Mouse (Mus musculus) frontal cortex, postnatal 14 days (tissue): ENCODE results near the gene Cep78.

Experiments
- DNase-seq, 2 experiments: peaks; one replicate each; pipeline ENCODE4 v3.0.0; 2022; ENCODE audit warnings: low spot score in 2 of 2

Gene Cep78

DNA sequence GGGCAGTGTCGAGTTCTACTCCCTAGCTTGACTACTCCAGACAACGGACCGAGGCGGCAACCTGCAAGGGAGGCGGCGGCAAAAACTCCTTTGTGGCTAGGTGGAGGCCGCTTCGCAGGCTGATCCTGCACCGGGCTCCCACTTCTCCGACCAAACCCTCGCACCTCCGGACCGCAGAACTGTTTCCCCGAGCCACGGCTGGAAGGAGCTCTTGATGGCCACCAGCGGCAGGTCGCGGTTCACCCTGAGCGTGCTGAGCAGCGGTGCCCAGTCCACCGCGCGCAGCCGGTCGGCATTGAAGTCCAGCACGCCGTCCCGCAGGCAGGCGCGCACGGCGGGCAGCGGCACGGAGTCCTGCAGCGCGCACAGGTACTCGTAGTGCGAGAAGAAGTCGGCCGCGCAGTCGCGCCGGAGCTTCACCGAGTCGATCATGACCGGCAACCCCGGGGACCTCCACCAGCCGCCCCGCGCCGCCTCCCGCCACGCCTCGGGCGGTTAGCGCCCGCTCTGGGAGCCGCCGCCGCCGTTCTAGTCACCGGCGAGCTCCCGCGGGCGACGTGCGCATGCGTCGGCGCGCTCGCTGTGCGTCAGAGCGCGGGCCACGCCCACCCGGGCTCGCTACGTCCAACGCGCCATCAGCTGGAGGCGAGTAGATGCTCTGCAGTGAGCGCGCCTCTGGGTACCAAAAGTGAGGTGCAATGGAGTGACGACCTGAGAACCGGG lies at the start of gene Cep78:
Cep78 (minus strand) TSS at position 541 of the 723 bp plus-strand sequence.
- DNase-seq: peak; percentile 82 to 88

DNA sequence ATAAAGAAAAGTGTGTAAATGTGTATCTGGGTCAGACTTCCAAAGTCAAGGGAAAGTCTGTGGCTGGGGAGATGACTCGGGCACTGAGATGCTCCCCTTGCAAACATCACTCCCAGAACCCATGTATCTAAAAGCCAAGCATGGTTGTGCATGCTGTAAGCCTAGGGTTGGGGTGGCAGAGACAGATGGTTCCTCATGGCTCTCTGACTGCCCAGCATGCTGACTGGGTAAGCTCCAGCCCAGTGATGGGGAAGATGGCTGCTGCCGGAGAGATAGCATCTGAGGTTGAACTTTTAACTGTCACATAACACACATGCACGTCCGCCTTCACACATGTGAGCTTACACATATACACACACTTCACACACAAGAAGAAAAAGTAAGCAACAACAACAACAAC lies 46.5 kb upstream of the Cep78 start:
- DNase-seq: no peak

DNA sequence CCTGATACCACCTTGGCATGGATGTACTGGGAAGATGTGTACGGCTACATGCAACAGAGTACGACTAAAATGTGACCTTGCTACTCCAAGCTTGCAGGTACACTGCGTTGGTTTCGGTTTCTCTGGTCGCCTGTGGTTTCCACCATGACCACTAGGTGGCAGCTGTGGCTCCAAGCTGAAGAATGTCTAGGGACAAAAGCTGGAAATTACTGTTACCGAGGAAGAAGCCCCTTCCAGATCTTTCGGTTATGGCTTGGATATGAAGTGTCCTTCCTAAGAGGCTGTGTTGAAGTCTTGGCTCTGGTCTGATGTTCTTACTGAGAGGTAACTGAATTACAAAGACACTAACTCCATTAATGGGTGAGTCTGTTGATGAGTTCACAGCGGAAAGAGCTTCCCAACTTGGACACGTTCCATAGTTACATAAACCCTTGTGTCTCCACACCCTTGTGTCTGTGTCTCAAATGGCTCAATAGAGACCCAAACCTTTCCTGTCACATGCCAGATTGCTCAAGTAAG lies 44.5 kb upstream of the Cep78 start:
- DNase-seq: peak; percentile 24 to 26

DNA sequence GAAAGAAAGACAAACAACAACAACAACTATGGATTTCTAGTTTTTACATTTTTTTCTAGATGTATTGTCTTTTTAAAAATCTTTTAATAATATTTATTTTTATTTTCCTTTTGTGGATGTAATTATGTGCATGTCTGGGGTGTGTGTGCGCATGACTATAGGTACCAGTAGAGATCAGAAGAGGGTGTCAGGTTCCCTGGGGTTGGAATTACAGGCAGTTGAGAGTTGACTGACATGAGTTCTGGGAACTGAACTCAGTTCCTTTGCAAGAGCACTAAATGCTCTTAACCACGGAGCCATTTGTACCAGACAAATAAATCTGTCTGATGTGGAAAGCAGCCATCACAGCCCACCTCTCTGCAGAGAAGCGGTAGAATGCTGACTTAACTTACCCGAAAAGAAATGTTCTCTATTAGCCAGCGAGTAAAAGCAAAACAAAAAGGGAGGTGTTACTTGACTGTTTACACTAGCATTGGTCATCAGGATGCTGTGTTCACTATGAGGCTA lies 44.0 kb upstream of the Cep78 start:
- DNase-seq: no peak

DNA sequence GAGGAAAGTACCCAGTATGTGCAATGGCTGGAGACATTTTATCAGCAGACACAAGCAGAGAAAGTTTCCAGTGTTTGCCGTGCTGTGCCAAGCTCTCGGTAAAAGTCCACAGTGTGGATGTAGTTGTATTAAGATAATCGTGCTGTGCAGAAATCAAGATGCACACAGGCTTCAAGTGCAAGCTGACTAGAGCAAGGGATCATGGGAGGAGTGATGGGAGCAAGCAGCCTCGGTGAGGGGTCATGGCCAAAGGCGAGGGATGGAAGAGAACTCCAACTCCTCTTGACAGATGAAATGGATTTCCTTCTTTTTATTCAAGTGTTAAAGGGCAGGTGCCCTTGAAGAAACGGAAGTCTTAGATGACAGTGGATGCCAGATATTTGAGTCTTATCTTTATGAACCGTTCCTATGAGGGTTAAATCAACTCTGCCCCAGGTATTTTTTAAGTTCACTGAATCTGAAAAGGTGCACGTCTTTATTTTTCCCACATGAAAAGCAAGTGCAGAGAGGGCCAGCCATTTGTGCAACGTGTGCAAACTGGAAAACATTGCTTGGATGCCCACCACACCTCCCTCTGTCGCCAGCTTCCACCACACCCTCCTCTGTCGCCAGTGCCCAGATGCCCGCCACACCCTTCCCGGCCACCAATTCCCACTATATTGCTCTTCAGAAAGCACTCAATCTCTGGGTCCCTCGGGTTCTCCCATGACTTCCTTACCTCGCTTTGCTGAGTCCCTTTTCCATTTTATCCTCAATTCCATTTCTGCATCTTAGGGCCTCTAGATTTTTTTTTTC lies 43.3 kb upstream of the Cep78 start:
- DNase-seq: no peak

DNA sequence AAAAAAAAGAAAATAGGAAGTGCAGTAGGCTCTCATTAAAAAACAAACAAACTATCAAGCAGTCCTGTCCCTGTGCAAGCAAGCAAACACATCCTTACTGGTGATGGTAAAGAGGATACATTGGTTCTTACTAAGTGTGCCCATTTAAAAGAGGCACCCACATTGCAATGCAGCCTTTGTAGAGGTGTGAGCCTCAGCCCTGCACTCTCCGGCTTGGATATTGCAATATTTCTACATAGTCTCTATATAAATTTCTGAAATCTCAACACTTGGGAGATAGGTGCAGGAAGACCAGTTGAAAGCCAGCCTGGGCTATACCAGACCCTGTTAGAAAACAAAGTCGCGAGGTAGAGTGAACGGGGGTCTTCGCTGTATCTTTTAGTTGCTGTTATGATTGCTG lies 41.5 kb upstream of the Cep78 start:
- no peak for DNase-seq

DNA sequence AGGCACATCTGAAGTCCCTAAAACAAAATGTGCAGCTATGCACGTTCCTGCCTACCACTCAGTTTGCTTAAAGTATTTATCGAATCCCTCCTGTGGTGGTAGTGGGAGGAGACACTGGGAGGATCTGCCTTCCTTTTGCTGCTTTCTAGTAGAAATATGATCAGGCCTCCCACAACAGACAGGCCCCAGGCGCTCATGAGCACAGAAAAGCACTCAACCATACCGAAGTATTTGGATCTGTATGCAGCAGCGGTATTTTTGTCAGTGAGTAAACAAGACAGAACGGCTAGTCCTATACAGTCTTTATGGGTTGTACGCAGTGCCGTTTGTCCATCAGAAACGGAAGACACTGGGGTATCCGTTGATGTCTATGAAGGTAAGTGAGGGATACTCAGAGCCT lies 37.4 kb upstream of the Cep78 start:
- no peak for DNase-seq

DNA sequence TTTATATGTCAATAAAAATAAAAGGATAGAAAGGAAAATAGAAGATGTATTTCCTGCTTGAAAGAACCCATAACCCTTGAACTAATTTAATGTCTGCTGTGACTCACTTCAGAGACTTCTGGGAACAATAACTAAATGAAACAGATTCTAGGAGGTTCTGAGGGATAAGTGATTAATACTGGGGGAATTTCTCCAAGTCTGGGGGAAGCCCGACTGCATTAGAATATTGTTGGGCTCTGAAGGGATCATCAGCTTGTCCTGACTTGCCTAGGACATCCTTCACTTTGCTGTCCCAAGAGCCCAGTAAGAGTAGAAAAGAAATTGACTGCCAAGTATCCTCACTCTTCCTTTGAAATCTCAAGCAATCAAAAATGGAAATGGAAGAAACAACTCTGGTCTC lies 31.4 kb upstream of the Cep78 start:
- no peak for DNase-seq

DNA sequence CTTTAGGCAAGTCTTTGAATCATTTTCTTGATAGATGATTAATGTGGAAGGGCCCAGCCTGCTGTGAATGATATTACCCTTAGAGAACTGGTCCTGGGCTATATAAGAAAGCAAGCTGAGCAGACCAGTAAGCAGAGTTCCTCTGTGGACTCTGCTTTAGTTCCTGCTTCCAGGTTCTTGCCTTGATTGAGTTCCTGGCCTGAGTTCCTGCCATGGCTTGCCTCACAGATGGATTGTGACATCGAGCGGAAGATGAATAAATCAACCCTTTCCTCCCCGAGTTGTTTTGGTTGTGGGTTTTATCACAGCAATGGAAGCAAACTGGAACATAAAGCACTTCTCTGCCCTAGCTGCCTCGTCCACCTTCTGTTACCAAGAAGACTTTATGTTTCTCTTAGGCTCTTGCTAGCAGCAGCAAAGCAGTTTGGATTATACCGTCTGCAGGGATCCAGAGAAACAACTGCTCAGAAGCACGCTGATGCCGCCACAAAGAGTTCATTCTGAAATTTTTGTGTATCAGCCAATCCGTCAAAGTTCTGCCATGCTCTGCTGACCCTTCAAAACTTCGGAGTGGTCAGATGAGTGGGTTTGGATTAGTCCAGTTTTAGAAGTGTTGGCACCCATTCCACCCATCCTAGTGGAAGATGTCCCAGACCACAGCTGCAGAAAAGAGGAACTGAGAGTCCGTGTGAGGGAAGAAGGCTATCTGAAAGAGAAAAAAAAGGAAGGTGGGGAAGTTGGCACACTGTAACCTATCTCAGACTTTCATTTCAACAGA lies 30.6 kb upstream of the Cep78 start:
- no peak for DNase-seq

DNA sequence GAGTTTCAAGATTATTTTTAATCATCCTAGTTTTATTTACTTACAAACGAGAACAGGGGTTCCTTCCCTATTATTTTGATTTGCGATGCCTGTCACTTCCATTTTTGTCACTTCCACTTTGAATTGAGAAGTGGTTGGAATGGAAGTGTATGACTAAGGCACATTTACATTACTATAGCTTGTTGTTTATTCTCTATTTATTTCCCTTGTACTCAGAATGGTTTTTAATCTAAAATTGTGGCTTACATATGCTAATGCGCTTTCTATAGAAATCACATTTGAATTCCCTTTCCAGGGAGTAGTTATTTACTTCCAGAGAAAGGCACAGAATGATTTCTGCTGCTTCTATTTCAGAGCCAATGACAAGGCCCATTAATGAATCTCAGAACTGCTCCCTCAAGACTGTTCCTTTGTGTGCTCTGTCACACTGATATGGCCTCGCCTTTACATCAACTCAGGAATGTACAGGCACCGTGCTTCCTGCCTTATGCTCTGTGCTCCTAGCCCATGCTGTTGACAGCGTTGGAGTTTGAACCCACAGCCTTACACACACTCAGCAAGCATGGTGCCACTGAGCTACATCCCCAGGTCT lies 25.1 kb upstream of the Cep78 start:
- DNase-seq: no peak

DNA sequence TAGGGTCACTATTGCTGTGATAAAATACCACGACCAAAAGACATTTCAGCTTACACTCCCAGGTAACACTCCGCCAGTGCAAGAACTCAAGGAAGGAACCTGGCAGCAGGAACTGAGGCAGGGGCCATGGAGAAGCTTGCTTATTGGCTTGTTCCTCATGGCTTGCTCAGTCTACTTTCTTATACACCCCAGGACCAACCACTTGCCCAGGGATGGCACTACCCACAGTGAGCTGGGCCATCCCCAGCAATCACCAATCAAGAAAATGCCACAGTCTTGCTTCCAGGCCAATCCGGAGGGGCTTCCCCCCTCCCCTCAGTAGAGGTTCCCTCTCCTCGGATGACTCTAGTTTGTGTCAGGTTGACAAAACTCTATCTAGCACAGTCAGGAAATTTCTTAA lies 24.3 kb upstream of the Cep78 start:
- no peak for DNase-seq

DNA sequence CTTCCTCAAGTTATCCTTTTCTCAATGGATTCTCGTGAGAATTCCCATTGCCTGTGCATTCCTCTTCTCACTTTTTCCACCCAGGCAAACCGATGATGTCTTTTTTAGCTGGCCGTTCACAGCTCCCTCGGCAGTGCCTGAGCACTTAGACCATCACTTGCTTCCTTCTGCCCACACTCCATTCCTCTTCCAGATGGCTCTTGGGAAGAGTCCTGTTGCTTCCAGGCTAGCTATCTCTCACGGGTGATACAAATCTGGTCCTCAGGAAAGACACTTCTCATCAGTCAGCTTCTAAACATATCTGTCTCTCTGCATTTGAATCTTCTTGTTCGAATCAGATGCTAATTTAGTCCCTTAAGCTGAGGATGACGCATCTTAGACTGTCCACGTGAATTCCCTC lies 22.3 kb upstream of the Cep78 start:
- peak; percentile 16 to 36 for DNase-seq

DNA sequence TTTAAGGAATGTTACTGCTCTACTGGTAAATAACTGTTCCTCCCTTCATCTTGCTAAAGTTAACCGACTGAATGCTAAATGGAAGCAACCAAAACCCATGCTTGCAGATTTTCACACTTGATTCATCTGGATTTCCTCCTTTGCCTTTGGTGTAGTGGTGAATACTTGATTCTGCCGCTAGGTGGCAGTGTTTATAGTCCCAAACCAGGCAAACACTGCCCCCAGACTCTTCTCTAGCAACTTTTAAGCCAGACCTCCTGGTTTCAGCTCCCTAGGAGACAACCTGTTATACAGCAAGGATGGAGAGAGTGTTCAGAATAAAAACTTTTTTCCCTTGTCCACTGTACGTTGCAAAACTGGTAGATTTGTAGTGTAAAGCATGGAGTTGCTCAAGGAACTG lies 13.4 kb upstream of the Cep78 start:
- DNase-seq: peak; percentile 31 to 60

DNA sequence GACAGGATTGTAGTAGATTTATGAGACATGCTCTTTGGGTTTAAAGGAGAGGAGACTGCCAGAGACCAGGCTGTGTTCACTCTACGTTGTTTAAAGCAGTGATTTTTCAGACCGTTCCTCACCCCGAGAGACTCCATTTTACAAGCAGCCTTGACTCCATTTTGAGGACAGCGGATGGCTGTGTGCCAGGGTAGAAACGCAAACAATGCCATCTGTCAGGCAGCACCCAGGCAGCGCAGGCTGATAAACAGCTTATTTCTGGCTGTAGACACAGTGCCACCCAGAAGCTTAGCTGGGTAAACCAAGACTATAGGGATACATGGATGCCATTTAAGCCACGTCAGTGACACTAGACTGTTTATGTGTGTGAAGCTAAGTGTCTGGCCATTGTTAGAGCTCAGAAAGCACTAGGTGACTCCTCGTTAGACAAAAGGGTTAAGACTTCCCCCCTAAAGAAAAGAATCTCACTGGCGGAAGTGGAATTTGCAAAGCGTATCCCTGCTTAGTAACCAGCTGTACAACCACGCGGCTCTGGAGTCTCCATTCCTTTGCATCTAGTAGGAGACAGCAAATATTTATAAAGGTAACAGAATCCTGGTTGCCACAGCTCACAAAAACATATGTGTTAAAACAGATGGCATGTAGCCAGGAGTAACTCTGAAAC lies 12.2 kb upstream of the Cep78 start:
- peak; percentile 52 to 56 for DNase-seq

DNA sequence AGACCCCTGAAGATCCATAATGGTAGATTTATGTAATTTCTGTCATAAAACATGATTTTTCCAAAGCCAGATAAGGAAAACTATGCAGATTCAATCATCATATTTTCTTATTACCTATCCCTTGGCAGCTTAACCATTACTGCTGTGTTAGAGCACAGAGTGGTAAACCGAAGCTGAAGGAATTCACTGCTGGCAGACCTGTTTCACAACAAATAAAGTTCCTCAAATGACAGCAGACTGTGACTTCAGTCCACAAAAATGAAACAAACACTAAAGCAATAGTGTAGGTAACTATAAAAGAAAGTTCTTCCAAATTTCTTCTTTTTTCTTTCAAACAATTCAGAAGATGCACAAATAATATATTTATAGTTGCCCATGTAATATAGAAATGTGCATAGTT lies 5.3 kb upstream of the Cep78 start:
- no peak for DNase-seq

DNA sequence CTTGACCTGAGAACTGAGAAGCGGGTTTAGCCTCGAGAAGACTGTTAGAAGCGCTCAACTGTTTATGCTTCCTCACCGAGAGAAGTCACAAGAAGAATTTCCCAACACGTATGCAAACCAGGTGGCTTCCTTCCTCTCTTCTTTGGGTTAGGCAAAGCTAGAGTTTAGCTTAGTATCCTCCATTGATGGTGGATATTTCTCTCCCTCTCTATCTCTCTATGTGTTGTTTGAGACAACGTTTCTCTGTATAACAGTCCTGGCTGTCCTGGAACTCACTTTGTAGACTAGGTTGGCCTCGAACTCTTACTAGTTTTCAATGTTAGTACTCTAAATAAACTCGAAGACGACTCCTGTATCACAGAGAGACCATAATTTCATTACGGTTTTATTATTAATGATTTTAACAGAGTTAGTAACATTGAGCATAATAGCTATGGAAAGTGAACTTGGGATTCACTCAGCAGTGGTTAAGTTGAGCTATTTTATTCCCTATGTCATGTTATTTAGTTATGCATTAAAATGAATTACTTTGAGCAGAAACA lies 454 bp upstream of the Cep78 start:
- DNase-seq: no peak

DNA sequence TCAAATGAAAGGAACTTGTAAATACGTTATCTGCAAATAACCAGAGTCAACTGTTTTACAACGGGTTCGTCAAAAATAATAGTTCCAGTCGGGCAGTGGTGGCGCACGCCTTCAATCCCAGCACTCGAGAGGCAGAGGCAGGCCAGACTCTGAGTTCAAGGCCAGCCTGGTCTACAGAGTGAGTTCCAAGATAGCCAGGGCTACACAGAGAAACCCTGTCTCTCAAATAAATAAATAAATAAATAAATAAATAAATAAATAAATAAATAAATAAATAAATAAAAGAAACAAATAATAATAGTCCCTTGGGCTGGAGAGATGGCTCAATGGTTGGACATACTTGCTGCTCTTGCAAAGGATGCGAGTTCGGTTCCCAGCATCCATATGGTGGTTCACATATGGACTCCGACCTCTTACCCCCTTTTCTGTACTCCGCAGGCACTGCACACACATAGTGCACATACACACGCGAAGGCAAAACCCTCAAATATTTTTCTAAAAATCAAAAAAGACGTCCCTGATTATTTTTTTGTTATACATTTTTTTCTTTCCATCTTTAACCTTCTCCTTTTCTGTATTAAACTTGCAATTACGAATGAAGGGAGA lies 947 bp downstream of the Cep78 start:
- DNase-seq: no peak

DNA sequence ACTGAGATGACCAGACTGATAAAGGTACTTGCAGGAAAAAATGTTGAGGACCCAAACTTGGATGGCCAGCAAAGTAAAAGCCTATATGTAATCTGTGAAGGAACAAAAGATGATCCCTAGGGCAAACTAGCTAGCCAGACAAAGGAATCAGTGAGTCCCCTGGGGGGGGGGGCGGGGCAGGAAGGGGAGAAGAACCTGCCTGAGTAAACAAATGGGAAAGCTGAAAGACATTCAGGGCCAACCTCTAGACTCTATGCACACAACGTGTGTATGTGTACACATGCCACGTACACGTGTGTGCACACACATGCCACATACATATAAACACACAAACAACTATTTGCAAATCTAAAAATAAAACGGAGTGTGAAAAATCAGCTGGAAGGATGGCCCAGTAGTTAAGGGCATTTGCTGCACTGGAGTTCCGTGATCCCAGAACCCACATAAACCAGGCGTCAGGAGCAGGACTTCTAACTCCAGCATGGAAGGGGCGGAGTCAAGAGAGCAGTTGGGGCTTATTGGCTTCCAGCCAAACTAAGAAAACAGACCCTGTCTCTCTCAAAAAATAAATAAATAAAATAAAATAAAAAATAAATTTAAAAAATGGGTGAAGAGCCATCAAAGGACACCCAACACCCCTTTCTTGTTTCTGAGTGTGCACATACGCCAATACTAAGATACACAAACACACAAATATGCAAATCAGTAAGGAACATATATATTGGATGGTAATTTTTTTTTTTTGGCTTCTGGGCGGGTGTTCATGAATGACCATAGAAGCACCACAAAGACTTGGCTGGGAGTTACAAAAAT lies 1.7 kb downstream of the Cep78 start:
- no peak for DNase-seq

DNA sequence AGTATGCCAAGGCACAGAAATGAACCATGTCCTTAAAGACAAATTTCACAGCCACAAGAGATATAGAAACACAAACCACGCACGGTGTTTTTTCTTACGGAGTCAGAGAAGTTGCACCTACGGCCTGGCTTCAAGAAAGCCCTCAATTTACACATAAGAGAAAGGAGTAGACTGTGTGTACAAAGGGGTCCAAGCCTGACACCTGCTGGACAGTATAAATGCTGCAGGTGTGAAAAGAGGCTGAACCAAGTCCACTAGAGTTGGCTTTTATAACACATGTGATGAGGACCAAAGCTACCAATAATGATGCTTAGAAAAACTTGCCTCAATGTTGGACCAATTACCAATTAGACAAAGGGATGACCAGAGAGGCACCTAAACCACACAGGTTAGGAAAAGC lies 2.9 kb downstream of the Cep78 start:
- DNase-seq: peak in 1 of 2 experiments; percentile 37

DNA sequence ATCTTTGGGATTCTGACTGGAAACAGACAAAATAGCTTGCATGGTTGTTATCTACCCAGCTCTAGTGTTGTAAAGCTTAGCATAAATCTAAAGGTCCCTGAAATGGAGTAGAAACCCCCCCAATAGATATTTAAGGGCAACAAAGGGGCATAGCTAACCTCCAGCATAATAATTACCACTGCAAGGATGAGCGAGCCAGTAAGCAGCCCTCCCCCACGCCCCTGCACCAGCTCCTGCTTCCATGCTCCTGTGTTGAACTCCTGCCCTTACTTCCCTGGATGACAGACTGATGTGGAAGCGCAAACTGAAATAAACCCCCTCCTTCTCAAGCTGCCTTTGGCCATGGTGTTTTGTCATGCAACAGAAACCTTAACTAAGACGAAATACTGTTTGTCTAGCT lies 11.4 kb downstream of the Cep78 start:
- no peak for DNase-seq
